ENCODE assay signal across 25 mouse cellular contexts in the genomic region with DNA sequence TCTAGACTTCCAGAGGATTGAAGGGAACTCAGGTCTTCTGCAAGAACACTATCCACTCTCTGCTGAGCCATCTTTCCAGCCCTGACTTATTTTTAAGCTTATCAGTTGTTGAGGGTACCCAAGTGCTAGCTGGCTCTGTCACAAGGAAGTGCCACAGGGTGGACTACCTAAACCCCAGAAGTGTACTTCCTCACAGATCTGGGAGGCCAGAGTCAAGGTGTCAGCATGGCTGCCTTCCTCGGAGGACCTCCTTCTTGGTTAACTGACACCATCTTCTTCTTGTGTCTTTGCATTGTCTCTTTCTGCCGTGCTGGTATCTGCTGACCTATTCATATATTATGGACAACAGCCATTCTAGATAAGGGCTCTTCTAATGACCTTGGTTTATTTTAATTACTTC.
DNase-seq lines count a peak whose midpoint lies in the region; ATAC-seq and TF ChIP-seq lines count a peak whose summit lies in the region.
"Had no signal": no experiment of that assay in that cellular context is flagged by ENCODE, and none has a peak within 500 bp of the region (broad histone marks: within the 10 kb centered on the region; RNA-seq: fewer than 3 reads in every experiment).

No protein-coding gene starts in this region.

- intact Hi-C loops in heart, adult 2 months (cut with DNase I), result loop anchor here (5.0 kb wide), 1 partner anchor 89 kb away; the partner anchor contains the start of gene Ebf1

- H3K4me3 ChIP-seq in heart, adult 2 months, result no peak overlapping the region
- H3K4me3 ChIP-seq in midbrain, embryonic 11.5 days (ENCODE audit: low read depth, low read length), result no peak overlapping the region
- no peak overlapping the region for H3K4me3 ChIP-seq in midbrain, embryonic 15.5 days
- H3K4me3 ChIP-seq in ES-Bruce4 (ENCODE audit: low read depth, low read length), result no peak overlapping the region
- H3K4me3 ChIP-seq: embryonic facial prominence, embryonic 13.5 days; forebrain, embryonic 10.5 days; heart, embryonic 12.5 days; kidney, embryonic 15.5 days; limb, embryonic 12.5 days; liver, embryonic 15.5 days; stomach, embryonic 15.5 days had no signal

- TF ChIP-seq POLR2A in heart, adult 2 months (IDR thresholded peaks at IDR 0.05; ENCODE audit: insufficient read depth, low read depth, low read length), result no peak
- TF ChIP-seq POLR2A in ES-Bruce4 (IDR thresholded peaks at IDR 0.05; ENCODE audit: insufficient read depth, low read length), result no peak

- H3K4me1 ChIP-seq in heart, adult 2 months (ENCODE audit: control insufficient read depth, insufficient read depth, low read length), result peaks cover 10% of the 10 kb centered on the region
- H3K4me1 ChIP-seq in midbrain, embryonic 11.5 days (ENCODE audit: control insufficient read depth, insufficient read depth, low read length), result peaks cover 12% of the 10 kb centered on the region
- H3K4me1 ChIP-seq in midbrain, embryonic 15.5 days, result peaks cover 10% of the 10 kb centered on the region
- H3K4me1 ChIP-seq in ES-Bruce4 (ENCODE audit: control insufficient read depth, insufficient read depth, low read length), result peaks cover 9% of the 10 kb centered on the region
- H3K4me1 ChIP-seq: liver, embryonic 15.5 days; stomach, embryonic 15.5 days had no signal

- 0 out of 2 replicates have a peak, but pooled peaks cover 3% of the 10 kb centered on the region for H3K79me2 ChIP-seq in heart, adult 2 months (replicated peaks; ENCODE audit: control insufficient read depth, insufficient read depth, low read length)

- H3K4me2 ChIP-seq in midbrain, embryonic 11.5 days, result no peak overlapping the region
- H3K4me2 ChIP-seq in midbrain, embryonic 15.5 days, result no peak overlapping the region
- H3K4me2 ChIP-seq: embryonic facial prominence, embryonic 13.5 days; heart, embryonic 12.5 days; kidney, embryonic 15.5 days; limb, embryonic 12.5 days; liver, embryonic 15.5 days; lung, embryonic 14.5 days; stomach, embryonic 15.5 days had no signal

- DNase-seq in heart, adult 2 months, result no peak
- no peak for DNase-seq in heart, adult 8-10 months (ENCODE audit: low spot score)
- DNase-seq in midbrain, embryonic 11.5 days (ENCODE audit: low spot score, missing footprints), result peak; percentile 61
- DNase-seq in ovary, postnatal 14 days (ENCODE audit: low spot score), result no peak
- DNase-seq: adrenal gland, postnatal 25 days; cerebellum, adult 8-10 months; embryo, embryonic 11 days; kidney, adult 18-20 months; kidney, postnatal 25 days; lung, embryonic 14.5 days; lung, postnatal 14 days; right cerebral cortex, postnatal 25 days had no signal

- peaks cover 8% of the 10 kb centered on the region for H3K36me3 ChIP-seq in heart, adult 2 months (ENCODE audit: control insufficient read depth, insufficient read depth, low read length)
- no peaks in the 10 kb centered on the region for H3K36me3 ChIP-seq in midbrain, embryonic 11.5 days (ENCODE audit: control insufficient read depth, insufficient read depth, low read length)
- no peaks in the 10 kb centered on the region for H3K36me3 ChIP-seq in midbrain, embryonic 15.5 days (replicated peaks)
- H3K36me3 ChIP-seq in ES-Bruce4 (ENCODE audit: control insufficient read depth, insufficient read depth, low read length, poor library complexity, severe bottlenecking), result no peaks in the 10 kb centered on the region
- H3K36me3 ChIP-seq: embryonic facial prominence, embryonic 13.5 days; forebrain, embryonic 10.5 days; heart, embryonic 12.5 days; kidney, embryonic 15.5 days; limb, embryonic 12.5 days; liver, embryonic 15.5 days; stomach, embryonic 15.5 days had no signal

- H3K9ac ChIP-seq in heart, adult 2 months (ENCODE audit: low read depth, low read length), result no peak overlapping the region
- H3K9ac ChIP-seq in midbrain, embryonic 11.5 days (ENCODE audit: low read length), result no peak overlapping the region
- H3K9ac ChIP-seq in midbrain, embryonic 15.5 days, result no peak overlapping the region
- no peak overlapping the region for H3K9ac ChIP-seq in ES-Bruce4 (ENCODE audit: low read depth, poor library complexity, severe bottlenecking)
- H3K9ac ChIP-seq: embryonic facial prominence, embryonic 13.5 days; heart, embryonic 12.5 days; kidney, embryonic 15.5 days; limb, embryonic 12.5 days; liver, embryonic 15.5 days; lung, embryonic 14.5 days; stomach, embryonic 15.5 days had no signal

- no peak for ATAC-seq in midbrain, embryonic 11.5 days (ENCODE audit: low FRiP score)
- ATAC-seq in midbrain, embryonic 15.5 days (replicated peaks), result no peak
- peak; percentile 37; the same call in 1 of the 2 replicates for ATAC-seq in neutrophil, adult 5-6 weeks (ENCODE audit: extremely low read depth, insufficient number of reproducible peaks, low FRiP score, poor library complexity, severe bottlenecking)
- ATAC-seq: CD4-positive, CD25-positive, alpha-beta regulatory T cell, adult 4 months; forebrain, embryonic 16.5 days; hindbrain, embryonic 16.5 days had no signal

- 73% methylated on average over 2 of the region's 2 CpGs for WGBS in heart, adult 2 months
- 75% methylated on average over 2 of the region's 2 CpGs for WGBS in midbrain, embryonic 11.5 days
- 93% methylated on average over 2 of the region's 2 CpGs for whole genome bisulfite sequencing in midbrain, embryonic 15.5 days

- TF ChIP-seq EP300 in heart, adult 2 months (IDR thresholded peaks at IDR 0.05; ENCODE audit: insufficient read depth, low read depth, low read length), result no peak
- no peak for TF ChIP-seq EP300 in ES-Bruce4 (IDR thresholded peaks at IDR 0.05; ENCODE audit: insufficient read depth, low read depth, low read length)

- peak overlapping the region; percentile 47; the same call in 1 of the 2 replicates for H3K27ac ChIP-seq in heart, adult 2 months
- no peak overlapping the region for H3K27ac ChIP-seq in midbrain, embryonic 11.5 days (ENCODE audit: low read depth, low read length)
- no peak overlapping the region for H3K27ac ChIP-seq in midbrain, embryonic 15.5 days
- 0 out of 2 replicates have a peak overlapping the region, but pooled peaks have one; percentile 7 for H3K27ac ChIP-seq in ES-Bruce4 (ENCODE audit: insufficient read depth, low read length)
- H3K27ac ChIP-seq: embryonic facial prominence, embryonic 13.5 days; forebrain, embryonic 10.5 days; kidney, embryonic 15.5 days; limb, embryonic 12.5 days; liver, embryonic 15.5 days; stomach, embryonic 15.5 days had no signal

- no peaks in the 10 kb centered on the region for H3K9me3 ChIP-seq in midbrain, embryonic 11.5 days (ENCODE audit: control insufficient read depth, low read length)
- H3K9me3 ChIP-seq in midbrain, embryonic 15.5 days, result no peaks in the 10 kb centered on the region
- no peaks in the 10 kb centered on the region for H3K9me3 ChIP-seq in ES-Bruce4 (replicated peaks; ENCODE audit: control insufficient read depth, insufficient read depth, low read length, poor library complexity, severe bottlenecking)
- H3K9me3 ChIP-seq: embryonic facial prominence, embryonic 13.5 days; forebrain, embryonic 10.5 days; heart, embryonic 12.5 days; kidney, embryonic 15.5 days; limb, embryonic 12.5 days; liver, embryonic 15.5 days; stomach, embryonic 15.5 days had no signal

- no peak for TF ChIP-seq CTCF in heart, adult 2 months (IDR thresholded peaks at IDR 0.05)
- no peak for TF ChIP-seq CTCF in ES-Bruce4 (IDR thresholded peaks at IDR 0.05; ENCODE audit: low read depth, low read length)

- no peaks in the 10 kb centered on the region for H3K27me3 ChIP-seq in heart, adult 2 months (ENCODE audit: control insufficient read depth, insufficient read depth, low read length)
- no peaks in the 10 kb centered on the region for H3K27me3 ChIP-seq in midbrain, embryonic 11.5 days (ENCODE audit: control insufficient read depth, insufficient read depth, low read length)
- no peaks in the 10 kb centered on the region for H3K27me3 ChIP-seq in midbrain, embryonic 15.5 days (replicated peaks)
- H3K27me3 ChIP-seq in ES-Bruce4 (ENCODE audit: control insufficient read depth, insufficient read depth, low read length, poor library complexity, severe bottlenecking), result no peaks in the 10 kb centered on the region
- H3K27me3 ChIP-seq: embryonic facial prominence, embryonic 13.5 days; heart, embryonic 12.5 days; kidney, embryonic 15.5 days; limb, embryonic 12.5 days; liver, embryonic 15.5 days; stomach, embryonic 15.5 days had no signal

Comparison
In these comparisons a context has a peak if more than half of its experiments do, and no peak if none do; other contexts are left out.
1. H3K27ac ChIP-seq: peak in heart, adult 2 months (single experiment) and ES-Bruce4 (single experiment); none in midbrain, embryonic 11.5 days (single experiment) and midbrain, embryonic 15.5 days (single experiment).